Mouse (Mus musculus) MEL-GATA-1-ER (cell line): ENCODE results near the gene Cisd1.
A peak's percentile ranks its signal among the peaks of the same experiment; 100 is the strongest.

Experiments
- DNase-seq: peaks from one replicate; pipeline ENCODE4 v3.0.0-alpha.2; 2012; ENCODE audit warnings: low read depth; ENCODE audit errors: extremely low read depth

The Cisd1 gene

GRCm38 (mm10) chr10:71328382-71328781 is 16.4 kb downstream of the Cisd1 start:
- no peak for DNase-seq

GRCm38 (mm10) chr10:71327386-71327785 is 17.4 kb downstream of the Cisd1 start:
- no peak for DNase-seq

- DNase-seq: no peak
Measured at GRCm38 (mm10) chr10:71326789-71327188, 18.0 kb downstream of the Cisd1 start.

GRCm38 (mm10) chr10:71326123-71326522 is 18.6 kb downstream of the Cisd1 start:
- no peak for DNase-seq

GRCm38 (mm10) chr10:71323669-71324068 is 21.1 kb downstream of the Cisd1 start:
- no peak for DNase-seq

- DNase-seq: no peak
Measured at GRCm38 (mm10) chr10:71316497-71316896, 28.3 kb downstream of the Cisd1 start.

GRCm38 (mm10) chr10:71316056-71316455 is 28.7 kb downstream of the Cisd1 start:
- no peak for DNase-seq

GRCm38 (mm10) chr10:71314596-71314995 is 30.2 kb downstream of the Cisd1 start:
- no peak for DNase-seq

GRCm38 (mm10) chr10:71310288-71310687 is 34.5 kb downstream of the Cisd1 start:
- no peak for DNase-seq

GRCm38 (mm10) chr10:71308199-71308598 is 36.6 kb downstream of the Cisd1 start:
- DNase-seq: no peak

GRCm38 (mm10) chr10:71306759-71307158 is 38.0 kb downstream of the Cisd1 start:
- peak; percentile 19 for DNase-seq

GRCm38 (mm10) chr10:71306190-71306589 is 38.6 kb downstream of the Cisd1 start:
- peak; percentile 64 for DNase-seq

- no peak for DNase-seq
Measured at GRCm38 (mm10) chr10:71302490-71302889, 42.3 kb downstream of the Cisd1 start.

GRCm38 (mm10) chr10:71300161-71300560 is 44.6 kb downstream of the Cisd1 start:
- no peak for DNase-seq

- no peak for DNase-seq
Measured at GRCm38 (mm10) chr10:71293245-71293644, 51.5 kb downstream of the Cisd1 start.

GRCm38 (mm10) chr10:71292254-71292653 is 52.5 kb downstream of the Cisd1 start:
- no peak for DNase-seq

- DNase-seq: no peak
Measured at GRCm38 (mm10) chr10:71291801-71292200, 53.0 kb downstream of the Cisd1 start.

GRCm38 (mm10) chr10:71291179-71291661 is 53.5 kb downstream of the Cisd1 start:
- no peak for DNase-seq

GRCm38 (mm10) chr10:71285126-71285580 is 59.6 kb downstream of the Cisd1 start, which contains the start of gene Ube2d1:
Gene Ube2d1 (minus strand): TSS chr10:71285262.
- DNase-seq: peak; percentile 38

GRCm38 (mm10) chr10:71284511-71285125 is 60.1 kb downstream of the Cisd1 start:
- no peak for DNase-seq

- no peak for DNase-seq
Measured at GRCm38 (mm10) chr10:71284131-71284510, 60.6 kb downstream of the Cisd1 start.
